Mouse (Mus musculus) layer of hippocampus, adult 18-20 months (tissue): ENCODE data around the gene Lama2. TPM values are rescaled to one million over a fixed set of nuclear protein-coding genes. Genes with fewer than 3 reads are reported as not detected.

Experiments
- DNase-seq, 2 experiments: peaks; one replicate each; pipeline ENCODE4 v3.0.0; 2022; ENCODE audit warnings: low spot score in 2 of 2
- total RNA-seq, 2 experiments: library from RNA; stranded (reverse); gene quantifications; 2 replicates each; pipeline ENCODE4 v1.2.3; 2021

The Lama2 gene
- total RNA-seq, 2 experiments from 2014 or later, result 8.0 to 9.5 TPM

- DNase-seq, result peak in 1 of 2 experiments; percentile 29
Observed at GRCm38 (mm10) chr10:27387531-27387930, 232.0 kb downstream of the Lama2 start.

GRCm38 (mm10) chr10:27384636-27385035, 234.9 kb downstream of the Lama2 start:
- peak; percentile 59 to 85 for DNase-seq

- no peak for DNase-seq
Observed at GRCm38 (mm10) chr10:27382887-27383609, 236.5 kb downstream of the Lama2 start.

GRCm38 (mm10) chr10:27378286-27378685, 241.3 kb downstream of the Lama2 start:
- no peak for DNase-seq

- no peak for DNase-seq
Observed at GRCm38 (mm10) chr10:27344278-27344677, 275.3 kb downstream of the Lama2 start.

- DNase-seq, result peak in 1 of 2 experiments; percentile 11
Observed at GRCm38 (mm10) chr10:27322410-27322990, 297.1 kb downstream of the Lama2 start.

- DNase-seq, result no peak
Observed at GRCm38 (mm10) chr10:27307444-27307843, 312.1 kb downstream of the Lama2 start.

- no peak for DNase-seq
Observed at GRCm38 (mm10) chr10:27305301-27305700, 314.3 kb downstream of the Lama2 start.

GRCm38 (mm10) chr10:27285098-27285860, 334.3 kb downstream of the Lama2 start:
- DNase-seq, result no peak

- DNase-seq, result no peak
Observed at GRCm38 (mm10) chr10:27267432-27267831, 352.1 kb downstream of the Lama2 start.

- DNase-seq, result no peak
Observed at GRCm38 (mm10) chr10:27265812-27266211, 353.7 kb downstream of the Lama2 start.

- peak in 1 of 2 experiments; percentile 6 for DNase-seq
Observed at GRCm38 (mm10) chr10:27264713-27265112, 354.8 kb downstream of the Lama2 start.

GRCm38 (mm10) chr10:27249741-27250140, 369.8 kb downstream of the Lama2 start:
- DNase-seq, result no peak

- DNase-seq, result no peak
Observed at GRCm38 (mm10) chr10:27234755-27235154, 384.8 kb downstream of the Lama2 start.

- no peak for DNase-seq
Observed at GRCm38 (mm10) chr10:27233577-27233976, 386.0 kb downstream of the Lama2 start.

GRCm38 (mm10) chr10:27223815-27224375, 395.7 kb downstream of the Lama2 start:
- DNase-seq, result no peak

- peak in 1 of 2 experiments; percentile 73 for DNase-seq
Observed at GRCm38 (mm10) chr10:27222639-27223315, 396.8 kb downstream of the Lama2 start.

- no peak for DNase-seq
Observed at GRCm38 (mm10) chr10:27219698-27220097, 399.9 kb downstream of the Lama2 start.

GRCm38 (mm10) chr10:27207320-27207719, 412.2 kb downstream of the Lama2 start:
- no peak for DNase-seq

GRCm38 (mm10) chr10:27198443-27198842, 421.1 kb downstream of the Lama2 start:
- DNase-seq, result no peak
